Mouse (Mus musculus) cerebellum, adult 2 months (tissue): ENCODE measurements around the gene Chmp1a.

ENCODE experiments used
- CTCF ChIP-seq: fragments of 200-500 bp; IDR thresholded peaks from 2 replicates; pipeline ENCODE4 v1.5.1; 2011; ENCODE audit warnings: low read depth, mild to moderate bottlenecking, control low read depth, low read length, moderate library complexity, borderline replicate concordance; ENCODE audit not compliant: insufficient read depth
- POLR2A ChIP-seq: fragments of 200-500 bp; IDR thresholded peaks from 2 replicates; pipeline ENCODE4 v1.6.1; 2011; ENCODE audit warnings: low read length, control low read depth, borderline replicate concordance; ENCODE audit not compliant: insufficient read depth

DNA sequence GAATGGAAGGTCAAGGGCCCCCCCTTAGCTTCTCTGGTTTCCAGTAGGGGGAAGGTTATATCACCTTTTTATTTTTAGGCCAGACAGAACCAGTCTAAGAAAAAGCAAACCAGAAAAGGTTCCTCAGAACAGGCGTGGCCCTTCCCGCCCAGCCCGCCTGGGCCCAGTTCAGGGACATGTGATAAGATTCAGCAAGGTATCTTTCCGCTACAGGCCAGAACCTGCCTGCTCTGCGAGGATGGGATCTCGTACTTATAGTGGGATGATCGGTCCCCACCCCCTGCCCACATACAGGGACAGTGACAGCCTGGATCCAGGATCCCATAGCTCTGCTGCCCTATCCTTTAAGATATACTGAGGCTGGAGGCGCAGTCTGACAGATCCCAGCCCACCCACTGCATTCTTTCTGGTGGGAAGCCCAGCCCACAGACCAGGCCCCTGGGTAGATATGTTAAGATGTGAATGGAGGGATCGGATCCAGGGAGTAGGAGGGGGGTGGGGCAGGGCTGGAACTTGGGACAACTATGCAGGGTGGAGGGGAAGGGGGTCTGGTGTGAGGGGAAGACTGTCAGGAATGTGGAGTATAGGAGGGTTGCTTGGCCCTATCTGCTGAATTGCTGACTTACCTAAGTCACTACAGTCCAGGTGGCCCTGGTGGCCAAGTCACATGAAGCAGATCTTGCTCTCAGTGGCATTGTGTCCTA, 56.3 kb downstream of the Chmp1a start:
- TF ChIP-seq CTCF, result no peak
- TF ChIP-seq POLR2A, result no peak
